Mouse (Mus musculus): ENCODE measurements around the gene Abl2.
A peak's percentile ranks its signal among the peaks of the same experiment; 100 is the strongest.

Gene Abl2

GRCm38 (mm10) chr1:156585512-156585911 is 26.9 kb downstream of the Abl2 start:
- ATAC-seq (ENCODE audit: low TSS enrichment) = no peak

GRCm38 (mm10) chr1:156589811-156590305 is 31.3 kb downstream of the Abl2 start:
- no peak for ATAC-seq (ENCODE audit: low TSS enrichment)

- ATAC-seq (ENCODE audit: low TSS enrichment) = no peak
Measured at GRCm38 (mm10) chr1:156590357-156590756, 31.8 kb downstream of the Abl2 start.

- ATAC-seq (ENCODE audit: low TSS enrichment) = peak; percentile 93
Measured at GRCm38 (mm10) chr1:156593267-156593666, 34.7 kb downstream of the Abl2 start.

GRCm38 (mm10) chr1:156597089-156597488 is 38.5 kb downstream of the Abl2 start:
- no peak for ATAC-seq (ENCODE audit: low TSS enrichment)

GRCm38 (mm10) chr1:156602545-156602944 is 44.0 kb downstream of the Abl2 start:
- ATAC-seq (ENCODE audit: low TSS enrichment) = no peak

- no peak for ATAC-seq (ENCODE audit: low TSS enrichment)
Measured at GRCm38 (mm10) chr1:156605094-156605866, 46.7 kb downstream of the Abl2 start.

GRCm38 (mm10) chr1:156605940-156606339 is 47.4 kb downstream of the Abl2 start:
- ATAC-seq (ENCODE audit: low TSS enrichment) = no peak

- no peak for ATAC-seq (ENCODE audit: low TSS enrichment)
Measured at GRCm38 (mm10) chr1:156608496-156608895, 49.9 kb downstream of the Abl2 start.

- no peak for ATAC-seq (ENCODE audit: low TSS enrichment)
Measured at GRCm38 (mm10) chr1:156610257-156610656, 51.7 kb downstream of the Abl2 start.

GRCm38 (mm10) chr1:156613855-156614530 is 55.4 kb downstream of the Abl2 start:
- ATAC-seq (ENCODE audit: low TSS enrichment) = peak; percentile 92

- no peak for ATAC-seq (ENCODE audit: low TSS enrichment)
Measured at GRCm38 (mm10) chr1:156614710-156615109, 56.1 kb downstream of the Abl2 start.

- peak; percentile 3; the same call in 1 of the 2 replicates for ATAC-seq (ENCODE audit: low TSS enrichment)
Measured at GRCm38 (mm10) chr1:156615381-156616133, 57.0 kb downstream of the Abl2 start.

GRCm38 (mm10) chr1:156616989-156617598 is 58.5 kb downstream of the Abl2 start:
- no peak for ATAC-seq (ENCODE audit: low TSS enrichment)

- no peak for ATAC-seq (ENCODE audit: low TSS enrichment)
Measured at GRCm38 (mm10) chr1:156617811-156618210, 59.2 kb downstream of the Abl2 start.

GRCm38 (mm10) chr1:156620292-156620909 is 61.8 kb downstream of the Abl2 start:
- ATAC-seq (ENCODE audit: low TSS enrichment) = no peak

- ATAC-seq (ENCODE audit: low TSS enrichment) = no peak
Measured at GRCm38 (mm10) chr1:156620951-156621350, 62.4 kb downstream of the Abl2 start.

- peak; percentile 58; the same call in 1 of the 2 replicates for ATAC-seq (ENCODE audit: low TSS enrichment)
Measured at GRCm38 (mm10) chr1:156624231-156624630, 65.6 kb downstream of the Abl2 start.

- ATAC-seq (ENCODE audit: low TSS enrichment) = no peak
Measured at GRCm38 (mm10) chr1:156626729-156627128, 68.1 kb downstream of the Abl2 start.

- ATAC-seq (ENCODE audit: low TSS enrichment) = peak; percentile 76
Measured at GRCm38 (mm10) chr1:156629984-156630383, 71.4 kb downstream of the Abl2 start.

GRCm38 (mm10) chr1:156630965-156631364 is 72.4 kb downstream of the Abl2 start:
- no peak for ATAC-seq (ENCODE audit: low TSS enrichment)
